Mouse (Mus musculus) adrenal gland, postnatal 10 days (tissue): ENCODE results near the gene Itm2b. TPM values are rescaled to one million over a fixed set of nuclear protein-coding genes. Genes with fewer than 3 reads are reported as not detected.

Experiments used
- DNase-seq: peaks from one replicate; pipeline ENCODE4 v3.0.0; 2021; ENCODE audit warnings: mixed read lengths
- total RNA-seq, 2 experiments: library from RNA; stranded (reverse); gene quantifications; 2 replicates each; pipeline ENCODE4 v1.2.3; 2021

The Itm2b gene
- total RNA-seq, 2 experiments from 2014 or later = 788 to 894 TPM

DNA sequence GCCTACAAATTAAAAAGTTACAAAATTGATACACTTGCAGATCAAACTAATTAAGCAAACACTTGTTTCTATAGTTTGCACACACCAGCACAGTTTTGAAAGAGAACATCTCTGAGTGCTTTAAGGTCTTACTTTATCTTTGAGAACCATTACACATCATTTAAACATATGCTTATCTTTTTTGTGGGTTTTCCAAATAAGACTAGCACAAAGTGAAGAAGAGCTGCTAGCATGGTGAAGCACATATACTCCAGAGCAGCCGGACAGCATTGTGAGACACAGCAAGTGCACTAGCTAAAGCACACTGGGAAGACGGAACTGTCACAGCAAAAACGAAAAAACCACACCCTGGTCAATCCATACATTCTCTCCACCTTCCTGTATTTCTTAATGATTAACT lies 62.9 kb downstream of the Itm2b start:
- DNase-seq = no peak

DNA sequence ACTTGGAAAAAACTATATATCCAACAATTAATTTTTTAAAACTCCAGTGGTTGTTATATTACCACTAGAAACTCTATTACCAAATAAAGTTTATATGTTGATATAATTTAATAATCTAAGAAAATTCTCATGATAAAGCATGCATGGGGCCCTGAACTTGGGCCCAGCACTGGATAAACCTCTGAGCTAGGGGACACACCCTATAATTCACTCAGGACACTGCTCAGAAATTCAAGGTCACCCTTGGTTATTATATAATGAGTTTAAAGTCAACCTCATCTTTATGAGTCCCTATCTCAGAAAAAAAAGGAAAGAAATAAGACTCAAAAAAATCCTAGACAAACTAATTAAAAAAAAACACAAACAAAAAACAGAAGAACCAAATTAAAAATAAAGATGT lies 68.2 kb downstream of the Itm2b start:
- DNase-seq = no peak

DNA sequence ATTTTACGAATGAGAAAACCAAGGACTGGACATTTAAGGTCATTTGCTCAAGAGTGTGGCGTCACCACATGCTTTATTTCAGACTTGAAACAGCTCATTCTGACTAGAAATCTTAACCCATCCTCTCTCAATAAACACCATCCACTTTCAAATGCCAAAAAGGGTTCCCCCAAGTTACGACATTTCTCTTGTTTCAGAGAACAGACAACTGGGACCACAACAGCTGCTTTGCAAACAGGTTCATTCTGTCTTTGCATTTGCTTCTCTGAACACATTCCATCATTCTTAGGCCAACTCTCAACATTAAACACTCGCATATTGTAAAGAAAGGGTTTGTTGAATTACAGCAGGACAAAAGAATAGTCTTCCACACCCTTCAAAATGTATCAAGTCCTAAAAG lies 71.2 kb downstream of the Itm2b start:
- DNase-seq = no peak

DNA sequence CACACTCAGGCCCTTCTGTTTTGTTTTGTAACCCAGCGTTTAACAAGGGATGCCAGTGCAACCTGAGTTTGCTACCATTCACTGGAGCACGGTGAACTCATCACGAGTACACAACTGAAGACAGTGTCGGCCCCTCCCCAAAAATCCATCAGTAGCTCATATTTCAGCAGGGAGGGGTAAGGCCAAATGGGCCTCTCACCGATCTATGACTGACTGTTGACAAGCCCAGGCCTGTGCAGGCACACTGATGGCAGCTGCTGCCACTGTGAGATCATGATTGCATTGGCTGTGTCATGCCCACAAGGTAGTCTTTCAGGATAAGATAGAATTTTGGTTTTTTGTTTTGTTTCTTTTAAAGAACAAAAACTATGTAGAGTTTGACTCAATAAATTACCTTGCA lies 71.7 kb downstream of the Itm2b start:
- DNase-seq = no peak

- no peak for DNase-seq
Observed at GRCm38 (mm10) chr14:73312909-73313308, 72.2 kb downstream of the Itm2b start.

Other genes starting within 250 kb of the Itm2b start
- 10 to 100 TPM in 1 of 2 experiments, 1 to 10 TPM in 1; 8.3 to 11.5 TPM for gene Lpar6, start 147.4 kb downstream of the Itm2b start, total RNA-seq
- 10 to 100 TPM; 20.6 to 26.1 TPM for gene Rb1, start 59.5 kb downstream of the Itm2b start, total RNA-seq
- gene Med4, start 124.7 kb upstream of the Itm2b start, total RNA-seq = 10 to 100 TPM; 25.1 to 32.8 TPM
- 1,000 to 10,000 TPM; 1,072 to 1,158 TPM for gene Sucla2, start 140.0 kb upstream of the Itm2b start, total RNA-seq
- 1 to 10 TPM; 8.2 to 10.0 TPM for gene Nudt15, start 163.0 kb upstream of the Itm2b start, total RNA-seq